Mouse (Mus musculus) embryonic fibroblast, embryonic 13.5 days (primary cell): ENCODE measurements around the gene Rnf223.

Source experiments
- CTCF ChIP-seq: IDR thresholded peaks from 2 replicates; pipeline ENCODE4 v1.5.1; 2011; ENCODE audit warnings: mild to moderate bottlenecking, control low read depth, low read length, moderate library complexity, borderline replicate concordance; ENCODE audit not compliant: insufficient read depth
- POLR2A ChIP-seq: IDR thresholded peaks from 2 replicates; pipeline ENCODE4 v1.6.1; 2011; ENCODE audit warnings: low read depth, mild to moderate bottlenecking, control low read depth, low read length, moderate library complexity

DNA sequence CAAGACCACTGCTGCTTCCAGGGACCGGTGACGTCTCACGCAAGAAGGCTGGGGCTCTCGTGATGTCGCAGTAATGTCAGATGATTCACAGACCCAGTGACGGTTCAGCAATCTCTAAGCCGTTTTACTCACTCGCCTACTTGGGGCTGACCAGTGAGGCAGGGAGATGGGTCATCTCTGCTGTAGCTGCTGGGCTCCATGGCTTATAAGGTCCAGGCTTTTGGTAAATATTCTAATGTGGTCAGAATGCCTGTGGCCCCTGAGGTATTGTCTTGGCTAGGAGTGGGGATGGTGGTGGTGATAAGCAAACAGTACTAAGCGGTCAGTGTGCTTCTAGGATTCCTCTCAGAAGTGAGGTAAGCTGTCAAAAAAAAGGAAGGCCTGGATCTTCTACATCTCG, 627 bp downstream of the Rnf223 start:
- TF ChIP-seq CTCF (no peak), POLR2A (no peak)
